Comparison of ENCODE assay signal across 12 mouse cellular contexts in the genomic region with DNA sequence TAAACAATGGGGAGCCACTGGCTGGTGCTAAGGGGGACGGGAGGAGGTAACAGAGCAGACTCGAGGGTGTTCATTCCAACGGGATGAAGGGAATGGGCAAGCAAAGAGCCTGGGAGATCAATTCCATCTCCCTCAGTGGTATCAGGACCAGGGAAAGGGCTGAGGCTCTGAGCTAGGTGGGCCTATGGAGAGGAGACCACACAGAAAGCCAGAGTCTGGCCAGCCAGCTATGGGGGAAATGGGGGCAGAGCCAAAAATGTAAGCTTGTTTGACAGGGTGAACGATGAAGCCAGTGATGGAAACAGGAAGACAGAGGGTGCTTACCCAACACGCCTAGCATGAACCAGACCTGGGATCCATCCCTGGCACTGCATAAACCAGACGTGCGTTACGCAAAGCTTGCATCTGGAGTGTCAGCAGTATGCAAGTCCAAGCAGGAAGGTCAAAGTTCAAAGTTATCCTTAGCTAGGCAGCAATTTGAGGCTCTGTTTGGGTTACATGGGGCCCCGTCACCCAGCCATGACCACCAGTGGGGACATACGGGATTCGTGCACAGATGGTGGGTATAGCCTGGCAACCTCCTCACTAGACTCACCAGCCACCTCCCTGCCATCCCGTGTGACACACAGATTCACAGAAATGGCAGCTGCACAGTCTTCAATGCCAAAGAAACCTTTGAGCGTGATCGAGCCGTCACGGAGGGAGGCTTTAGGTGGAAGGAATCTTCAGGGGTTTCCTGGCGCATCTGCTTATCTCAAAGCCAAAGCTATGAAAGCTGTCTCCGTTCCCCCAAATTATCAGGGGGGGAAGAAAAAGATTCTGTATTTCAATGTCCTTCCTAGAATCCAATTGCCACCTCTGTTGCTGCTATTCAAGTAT.
A peak's percentile ranks its signal among the peaks of the same experiment; 100 is the strongest.
DNase-seq lines count a peak whose midpoint lies in the region; ATAC-seq lines count a peak whose summit lies in the region.
"Had no signal": no experiment of that assay in that cellular context is flagged by ENCODE, and none has a peak within 500 bp of the region (broad histone marks: within the 10 kb centered on the region; RNA-seq: fewer than 3 reads in every experiment).

No protein-coding gene starts in this region.

- DNase-seq in brain, adult 2 months (ENCODE audit: low read depth, low spot score): peak; percentile 9
- no peak for DNase-seq in liver, embryonic 13.5 days
- no peak for DNase-seq in right cerebral cortex, postnatal 10 days (ENCODE audit: low spot score in 2 of 2)
- DNase-seq: cerebellum, adult 11-12 months had no signal

- no peak overlapping the region for H3K27ac ChIP-seq in intestine, embryonic 16.5 days (ENCODE audit: low read length)
- no peak overlapping the region for H3K27ac ChIP-seq in intestine, embryonic 15.5 days
- peak overlapping the region; percentile 74 for H3K27ac ChIP-seq in liver, embryonic 13.5 days
- H3K27ac ChIP-seq in midbrain, embryonic 15.5 days: peak overlapping the region; percentile 14; the same call in 1 of the 2 replicates
- H3K27ac ChIP-seq: hindbrain, embryonic 10.5 days; kidney, embryonic 15.5 days; stomach, postnatal 0 days had no signal

- H3K36me3 ChIP-seq in intestine, embryonic 16.5 days (ENCODE audit: control insufficient read depth, insufficient read depth, low read length): no peaks in the 10 kb centered on the region
- H3K36me3 ChIP-seq in intestine, embryonic 15.5 days: no peaks in the 10 kb centered on the region
- no peaks in the 10 kb centered on the region for H3K36me3 ChIP-seq in liver, embryonic 13.5 days
- H3K36me3 ChIP-seq in midbrain, embryonic 15.5 days (replicated peaks): no peaks in the 10 kb centered on the region
- H3K36me3 ChIP-seq: hindbrain, embryonic 10.5 days; kidney, embryonic 15.5 days had no signal

- H3K27me3 ChIP-seq in intestine, embryonic 16.5 days (replicated peaks; ENCODE audit: control insufficient read depth, insufficient read depth, low read length): peaks cover 2% of the 10 kb centered on the region; the same call in 1 of the 2 replicates
- H3K27me3 ChIP-seq in intestine, embryonic 15.5 days (replicated peaks): peaks cover 9% of the 10 kb centered on the region; the same call in 1 of the 2 replicates
- peaks cover 6% of the 10 kb centered on the region; the same call in 1 of the 2 replicates for H3K27me3 ChIP-seq in liver, embryonic 13.5 days
- H3K27me3 ChIP-seq in midbrain, embryonic 15.5 days (replicated peaks): no peaks in the 10 kb centered on the region

- 51% methylated on average over 18 of the region's 18 CpGs for WGBS in intestine, embryonic 16.5 days
- WGBS in intestine, embryonic 15.5 days: 52% methylated on average over 18 of the region's 18 CpGs
- 45% methylated on average over 18 of the region's 18 CpGs for WGBS in liver, embryonic 13.5 days (ENCODE audit: insufficient replicate concordance)
- WGBS in midbrain, embryonic 15.5 days: 64% methylated on average over 18 of the region's 18 CpGs

- no peak overlapping the region for H3K4me3 ChIP-seq in intestine, embryonic 16.5 days (ENCODE audit: low read length)
- H3K4me3 ChIP-seq in intestine, embryonic 15.5 days (replicated peaks): no peak overlapping the region
- H3K4me3 ChIP-seq in liver, embryonic 13.5 days (replicated peaks): no peak overlapping the region
- H3K4me3 ChIP-seq in midbrain, embryonic 15.5 days: no peak overlapping the region
- H3K4me3 ChIP-seq: hindbrain, embryonic 10.5 days; kidney, embryonic 15.5 days had no signal

- 0 out of 2 replicates have a peak, but pooled peaks have one; percentile 32 for ATAC-seq in intestine, embryonic 16.5 days
- ATAC-seq in intestine, embryonic 15.5 days: no peak
- no peak for ATAC-seq in liver, embryonic 13.5 days (ENCODE audit: low read depth)
- no peak for ATAC-seq in midbrain, embryonic 15.5 days (replicated peaks)
- no peak for ATAC-seq in megakaryocyte, adult 5-6 weeks (ENCODE audit: poor library complexity, severe bottlenecking)

- no peak overlapping the region for H3K9ac ChIP-seq in intestine, embryonic 16.5 days (ENCODE audit: low read depth, low read length)
- H3K9ac ChIP-seq in intestine, embryonic 15.5 days: no peak overlapping the region
- peak overlapping the region; percentile 24 for H3K9ac ChIP-seq in liver, embryonic 13.5 days
- H3K9ac ChIP-seq in midbrain, embryonic 15.5 days: no peak overlapping the region
- H3K9ac ChIP-seq: kidney, embryonic 15.5 days had no signal

- no peaks in the 10 kb centered on the region for H3K9me3 ChIP-seq in intestine, embryonic 16.5 days (ENCODE audit: control insufficient read depth, low read length)
- H3K9me3 ChIP-seq in intestine, embryonic 15.5 days: no peaks in the 10 kb centered on the region
- H3K9me3 ChIP-seq in liver, embryonic 13.5 days (replicated peaks): no peaks in the 10 kb centered on the region
- H3K9me3 ChIP-seq in midbrain, embryonic 15.5 days: no peaks in the 10 kb centered on the region
- H3K9me3 ChIP-seq: hindbrain, embryonic 10.5 days; kidney, embryonic 15.5 days had no signal

- H3K4me2 ChIP-seq in intestine, embryonic 16.5 days (ENCODE audit: low read depth, low read length): no peak overlapping the region
- no peak overlapping the region for H3K4me2 ChIP-seq in intestine, embryonic 15.5 days (replicated peaks)
- H3K4me2 ChIP-seq in liver, embryonic 13.5 days: peak overlapping the region; percentile 9; the same call in 1 of the 2 replicates
- no peak overlapping the region for H3K4me2 ChIP-seq in midbrain, embryonic 15.5 days
- H3K4me2 ChIP-seq: heart, embryonic 11.5 days; kidney, embryonic 15.5 days had no signal

- peaks cover 7% of the 10 kb centered on the region for H3K4me1 ChIP-seq in intestine, embryonic 16.5 days (ENCODE audit: control insufficient read depth, insufficient read depth, low read length)
- peaks cover 11% of the 10 kb centered on the region for H3K4me1 ChIP-seq in intestine, embryonic 15.5 days (replicated peaks)
- peaks cover 93% of the 10 kb centered on the region for H3K4me1 ChIP-seq in liver, embryonic 13.5 days (replicated peaks)
- H3K4me1 ChIP-seq in midbrain, embryonic 15.5 days: peaks cover 25% of the 10 kb centered on the region

Comparison
In these comparisons a context has a peak if more than half of its experiments do, and no peak if none do; other contexts are left out.
1. H3K27ac ChIP-seq: peak in liver, embryonic 13.5 days (single experiment) and midbrain, embryonic 15.5 days (single experiment); none in intestine, embryonic 16.5 days (single experiment) and intestine, embryonic 15.5 days (single experiment).